14 mouse cellular contexts compared by ENCODE assay signal in genomic region chr5:139817292-139817691, GRCm38 (mm10). TPM values are rescaled to one million over a fixed set of nuclear protein-coding genes. Genes with fewer than 3 reads are reported as not detected.
DNase-seq lines count a peak whose midpoint lies in the region; TF ChIP-seq lines count a peak whose summit lies in the region.
"Had no signal": no experiment of that assay in that cellular context is flagged by ENCODE, and none has a peak within 500 bp of the region (broad histone marks: within the 10 kb centered on the region; RNA-seq: fewer than 3 reads in every experiment).

No protein-coding gene starts in this region.

- 0 out of 2 replicates have a peak, but pooled peaks cover 4% of the 10 kb centered on the region for H3K36me3 ChIP-seq in thymus, adult 2 months (ENCODE audit: control insufficient read depth, insufficient read depth, low read length)

- no peak overlapping the region for H3K27ac ChIP-seq in gastrocnemius, adult 2 months
- no peak overlapping the region for H3K27ac ChIP-seq in thymus, adult 2 months (ENCODE audit: control insufficient read depth, insufficient read depth, low read length)
- H3K27ac ChIP-seq: midbrain, embryonic 13.5 days had no signal

- 0% methylated on average over 1 of the region's 1 CpGs for WGBS in thymus, adult 2 months

- H3K4me3 ChIP-seq in gastrocnemius, adult 2 months = no peak overlapping the region
- no peak overlapping the region for H3K4me3 ChIP-seq in thymus, adult 2 months (ENCODE audit: control insufficient read depth, insufficient read depth, low read length)
- H3K4me3 ChIP-seq: midbrain, embryonic 13.5 days had no signal

- no peak for TF ChIP-seq POLR2A in thymus, adult 2 months (IDR thresholded peaks at IDR 0.05; ENCODE audit: control insufficient read depth, extremely low read depth, insufficient read depth, low read length, poor library complexity)

- TF ChIP-seq CTCF in gastrocnemius, adult 2 months (IDR thresholded peaks at IDR 0.05) = peak; percentile 77
- TF ChIP-seq CTCF in thymus, adult 2 months (IDR thresholded peaks at IDR 0.05; ENCODE audit: borderline replicate concordance, control insufficient read depth, extremely low read depth, insufficient read depth, low read length, poor library complexity) = peak; percentile 65; the same call in 1 of the 2 replicates

- H3K27me3 ChIP-seq in thymus, adult 2 months (ENCODE audit: control insufficient read depth, insufficient read depth, low read length) = no peaks in the 10 kb centered on the region
- H3K27me3 ChIP-seq: Patski had no signal

- intact Hi-C loops in gastrocnemius, adult 2 months (cut with DNase I) = loop anchor here (5.0 to 10.0 kb wide), 2 partner anchors 40 to 102 kb away; partner anchors contain the start of gene Ints1
- intact Hi-C loops in gastrocnemius, postnatal 14 days (cut with DNase I; ENCODE audit: low total_unique reads) = loop anchor here (5.0 kb wide), 1 partner anchor 40 kb away; the partner anchor contains the start of gene Ints1

- H3K4me1 ChIP-seq in thymus, adult 2 months (replicated peaks; ENCODE audit: control insufficient read depth, insufficient read depth, low read length) = no peaks in the 10 kb centered on the region
- H3K4me1 ChIP-seq: midbrain, embryonic 13.5 days had no signal

- no peak for DNase-seq in gastrocnemius, adult 2 months
- DNase-seq in gastrocnemius, postnatal 14 days = no peak
- peak; percentile 27 for DNase-seq in thymus, adult 2 months
- no peak for DNase-seq in thymus, postnatal 25 days
- peak; percentile 71 for DNase-seq in liver
- no peak for DNase-seq in adrenal gland, postnatal 10 days
- no peak for DNase-seq in left cerebral cortex, adult 9 months (ENCODE audit: low spot score in 2 of 2)
- no peak for DNase-seq in adrenal gland, postnatal 36 days
- DNase-seq: cerebellum, adult 8-10 months; layer of hippocampus, postnatal 36 days; right cerebral cortex, adult 18-20 months had no signal

RNA-seq across cellular contexts. Expression of gene Tmem184a, which starts 2.4 kb away (rescaled TPM):
- total RNA-seq in gastrocnemius, adult 2 months (2021) = under 1 TPM; 0.87 to 0.95 TPM
- total RNA-seq in gastrocnemius, postnatal 14 days (2021) = under 1 TPM; 0.45 to 0.55 TPM
- polyA plus RNA-seq in thymus, adult 2 months (2012; rRNA removed) = 6.1 and 7.6 TPM in 2 replicates
- 1 to 10 TPM in 1 of 2 experiments, under 1 TPM in 1; 0.91 to 2.1 TPM for total RNA-seq in adrenal gland, postnatal 10 days (2021)
- total RNA-seq in adrenal gland, postnatal 36 days (2021) = under 1 TPM; 0.20 to 0.23 TPM
- polyA plus RNA-seq: Patski had no signal

RNA-seq across cellular contexts. Expression of gene Gm26938, which starts 8.9 kb away (rescaled TPM):
- not detected for total RNA-seq in gastrocnemius, adult 2 months (2021)
- total RNA-seq in gastrocnemius, postnatal 14 days (2021) = not detected
- polyA plus RNA-seq in thymus, adult 2 months (2012; rRNA removed) = not detected in 2 replicates
- total RNA-seq in adrenal gland, postnatal 10 days (2021) = not detected
- not detected for total RNA-seq in adrenal gland, postnatal 36 days (2021)
- total RNA-seq: layer of hippocampus, postnatal 36 days had no signal
- polyA plus RNA-seq: inflammation-experienced regulatory T-cells, adult 6 months; midbrain, embryonic 13.5 days; Patski had no signal

RNA-seq across cellular contexts. Expression of gene Psmg3, which starts 9.4 kb away (rescaled TPM):
- 10 to 100 TPM in 1 of 2 experiments, 1 to 10 TPM in 1; 7.7 to 10.6 TPM for total RNA-seq in gastrocnemius, adult 2 months (2021)
- total RNA-seq in gastrocnemius, postnatal 14 days (2021) = 1 to 10 TPM; 7.5 to 8.8 TPM
- 43.9 and 51.6 TPM in 2 replicates for polyA plus RNA-seq in thymus, adult 2 months (2012; rRNA removed)
- total RNA-seq in adrenal gland, postnatal 10 days (2021) = 10 to 100 TPM; 16.5 to 19.7 TPM
- total RNA-seq in adrenal gland, postnatal 36 days (2021) = 10 to 100 TPM; 21.6 to 22.7 TPM

RNA-seq across cellular contexts. Expression of gene Mafk, which starts 26.0 kb away (rescaled TPM):
- total RNA-seq in gastrocnemius, adult 2 months (2021) = 10 to 100 TPM; 14.9 to 23.8 TPM
- total RNA-seq in gastrocnemius, postnatal 14 days (2021) = 10 to 100 TPM; 11.1 to 13.6 TPM
- 43.9 and 44.2 TPM in 2 replicates for polyA plus RNA-seq in thymus, adult 2 months (2012; rRNA removed)
- total RNA-seq in adrenal gland, postnatal 10 days (2021) = 10 to 100 TPM; 18.8 to 25.1 TPM
- total RNA-seq in adrenal gland, postnatal 36 days (2021) = 10 to 100 TPM; 31.2 to 45.8 TPM

RNA-seq across cellular contexts. Expression of gene Ints1, which starts 41.8 kb away (rescaled TPM):
- total RNA-seq in gastrocnemius, adult 2 months (2021) = 10 to 100 TPM; 32.8 to 40.4 TPM
- total RNA-seq in gastrocnemius, postnatal 14 days (2021) = 10 to 100 TPM; 36.1 to 36.4 TPM
- polyA plus RNA-seq in thymus, adult 2 months (2012; rRNA removed) = 214 and 251 TPM in 2 replicates
- total RNA-seq in adrenal gland, postnatal 10 days (2021) = 10 to 100 TPM; 36.6 to 51.9 TPM
- total RNA-seq in adrenal gland, postnatal 36 days (2021) = 10 to 100 TPM; 51.3 to 54.3 TPM

Comparison
In these comparisons a context has a peak if more than half of its experiments do, and no peak if none do; other contexts are left out.
1. DNase-seq: peak in thymus, adult 2 months (single experiment) and liver (single experiment); none in gastrocnemius, adult 2 months (single experiment), gastrocnemius, postnatal 14 days (single experiment), thymus, postnatal 25 days (single experiment), adrenal gland, postnatal 10 days (single experiment), left cerebral cortex, adult 9 months (0 of 2) and adrenal gland, postnatal 36 days (0 of 2).